Mouse (Mus musculus) monocyte, adult 5-6 weeks (primary cell): Measurements from ENCODE around the gene Plac8. TPM values are rescaled to one million over a fixed set of nuclear protein-coding genes. Genes with fewer than 3 reads are reported as not detected.
A peak's percentile ranks its signal among the peaks of the same experiment; 100 is the strongest.

Experiments
- ATAC-seq: fragments of 153-309, 156-312 bp; replicated peaks from 2 replicates; pipeline ENCODE4 v1.8.0; 2017; ENCODE audit warnings: mild to moderate bottlenecking; ENCODE audit not compliant: low TSS enrichment, insufficient number of reproducible peaks, severe bottlenecking, poor library complexity, low FRiP score
- total RNA-seq: library from RNA; stranded (forward); fragments of 200-1000, 200-491, 200-594 nt; gene quantifications from 3 replicates; pipeline ENCODE4 v1.2.3, GENCODE M21; 2017

Gene Plac8
- total RNA-seq = 887 to 1,580 TPM (median 1,277 TPM) in 3 replicates

GRCm38 (mm10) chr5:100572069-100572468 lies at the start of gene Plac8:
Gene Plac8, minus strand, starts transcription at chr5:100572245.
- ATAC-seq = 0 out of 2 replicates have a peak, but pooled peaks have one; percentile 16

- ATAC-seq = no peak
These were observed 48.9 kb upstream of the Plac8 start for GRCm38 (mm10) chr5:100620952-100621351.

GRCm38 (mm10) chr5:100619586-100620275 lies 47.7 kb upstream of the Plac8 start:
- no peak for ATAC-seq

GRCm38 (mm10) chr5:100613896-100614768 lies 42.1 kb upstream of the Plac8 start:
- peak; percentile 89 for ATAC-seq

GRCm38 (mm10) chr5:100607868-100608267 lies 35.8 kb upstream of the Plac8 start:
- ATAC-seq = 0 out of 2 replicates have a peak, but pooled peaks have one; percentile 13

GRCm38 (mm10) chr5:100607090-100607762 lies 35.2 kb upstream of the Plac8 start:
- ATAC-seq = no peak

- ATAC-seq = no peak
These were observed 33.8 kb upstream of the Plac8 start for GRCm38 (mm10) chr5:100605828-100606229.

- no peak for ATAC-seq
These were observed 32.0 kb upstream of the Plac8 start for GRCm38 (mm10) chr5:100604061-100604460.

- ATAC-seq = no peak; the same call in 1 of the 2 replicates
These were observed 29.8 kb upstream of the Plac8 start for GRCm38 (mm10) chr5:100601864-100602263.

- no peak for ATAC-seq
These were observed 27.0 kb upstream of the Plac8 start for GRCm38 (mm10) chr5:100598961-100599463.

- peak; percentile 66 for ATAC-seq
These were observed 25.9 kb upstream of the Plac8 start for GRCm38 (mm10) chr5:100597886-100598485.

- no peak for ATAC-seq
These were observed 24.0 kb upstream of the Plac8 start for GRCm38 (mm10) chr5:100595999-100596398.

GRCm38 (mm10) chr5:100594803-100595467 lies 22.9 kb upstream of the Plac8 start:
- ATAC-seq = no peak

- ATAC-seq = peak; percentile 66
These were observed 18.5 kb upstream of the Plac8 start for GRCm38 (mm10) chr5:100590505-100590904.

- ATAC-seq = no peak
These were observed 15.6 kb upstream of the Plac8 start for GRCm38 (mm10) chr5:100587626-100588025.

GRCm38 (mm10) chr5:100587136-100587535 lies 15.1 kb upstream of the Plac8 start:
- ATAC-seq = no peak

GRCm38 (mm10) chr5:100585657-100586056 lies 13.6 kb upstream of the Plac8 start:
- no peak for ATAC-seq

GRCm38 (mm10) chr5:100585206-100585644 lies 13.2 kb upstream of the Plac8 start:
- peak; percentile 76 for ATAC-seq
